Mouse (Mus musculus): Measurements from ENCODE around the gene Sntn. TPM values are rescaled to one million over a fixed set of nuclear protein-coding genes. Genes with fewer than 3 reads are reported as not detected.

Sntn gene
- polyA plus RNA-seq (2014; fragmentation: Illumina TruSeq; extraction: RNeasy Lipid Tissue Mini Kit (QIAGEN cat#74804); ENCODE audit: low read depth, low replicate concordance) = not detected

DNA sequence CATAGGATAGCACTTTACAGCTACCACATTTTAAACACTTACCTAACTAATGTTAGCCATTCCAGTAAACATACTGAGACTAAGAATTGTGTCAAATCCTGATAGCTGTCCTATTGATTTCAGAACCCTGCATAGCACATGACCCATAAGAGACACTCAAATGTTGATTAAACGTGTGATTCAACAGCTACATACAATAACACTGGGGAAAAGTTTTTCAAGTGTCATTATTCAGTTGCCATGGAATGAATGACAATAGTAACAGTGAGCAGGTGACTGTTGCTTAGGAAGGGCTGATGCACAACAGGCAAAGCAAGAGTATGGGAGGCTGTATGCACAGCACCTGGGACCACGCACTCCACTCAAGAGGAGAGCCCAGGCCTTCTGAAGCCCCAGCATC is at the start of gene Sntn:
Sntn (plus strand) TSS at position 301 of the 400 bp plus-strand sequence.

Other genes with a start within 250 kb of the Sntn start
- not detected for gene Gm281, start 243.6 kb downstream of the Sntn start, polyA plus RNA-seq (2014; fragmentation: Illumina TruSeq; extraction: RNeasy Lipid Tissue Mini Kit (QIAGEN cat#74804); ENCODE audit: low read depth, low replicate concordance)

All from heart, adult 10 weeks (tissue).